Mouse (Mus musculus) kidney, postnatal 25 days (tissue): ENCODE data around the gene Mycn.

Experiments used
- DNase-seq, 2 experiments: peaks; one replicate each; pipeline ENCODE4 v3.0.0; 2021; ENCODE audit warnings: mixed read lengths in 2 of 2

Gene Mycn

DNA sequence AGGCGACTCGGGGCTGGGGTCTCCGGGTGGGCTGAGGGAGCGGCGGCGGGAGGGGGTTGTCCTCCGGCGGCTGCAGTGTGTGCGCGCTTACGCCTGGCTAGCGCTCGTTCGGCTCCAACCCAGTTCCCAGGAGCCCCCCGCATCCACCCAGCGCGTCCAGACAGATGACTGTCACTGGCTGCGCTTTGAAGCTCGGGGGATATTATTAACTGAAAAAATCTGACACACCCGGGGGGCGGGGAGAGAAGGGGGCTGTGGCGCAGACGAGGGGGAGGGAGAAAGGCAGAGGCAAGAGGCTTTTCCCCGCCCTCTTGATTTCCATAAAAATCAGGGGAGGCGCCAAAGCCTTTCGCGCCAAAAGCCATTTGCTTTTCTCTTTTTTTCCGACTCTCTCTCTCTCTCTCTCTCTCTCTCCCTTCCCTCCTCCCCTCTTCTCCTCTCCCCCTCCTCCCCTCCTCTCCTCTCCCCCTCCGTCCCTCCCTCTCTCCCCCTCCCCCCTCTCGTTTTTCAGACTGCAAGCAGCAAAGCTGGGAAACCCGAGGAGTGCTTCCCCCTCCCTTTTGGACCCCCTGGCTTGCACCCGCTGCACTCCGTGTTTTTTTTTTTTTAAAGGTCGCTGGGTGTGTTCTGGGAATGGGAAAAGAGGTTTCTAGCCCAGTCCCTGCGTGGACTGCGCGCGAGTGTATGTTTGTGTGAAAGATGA, at the start of gene Mycn:
TSS of gene Mycn (minus strand) at position 254 of the 703 bp plus-strand sequence.
- peak; percentile 84 to 87 for DNase-seq

- DNase-seq, result no peak
Observed at GRCm38 (mm10) chr12:12987376-12987775, 45.7 kb upstream of the Mycn start.

DNA sequence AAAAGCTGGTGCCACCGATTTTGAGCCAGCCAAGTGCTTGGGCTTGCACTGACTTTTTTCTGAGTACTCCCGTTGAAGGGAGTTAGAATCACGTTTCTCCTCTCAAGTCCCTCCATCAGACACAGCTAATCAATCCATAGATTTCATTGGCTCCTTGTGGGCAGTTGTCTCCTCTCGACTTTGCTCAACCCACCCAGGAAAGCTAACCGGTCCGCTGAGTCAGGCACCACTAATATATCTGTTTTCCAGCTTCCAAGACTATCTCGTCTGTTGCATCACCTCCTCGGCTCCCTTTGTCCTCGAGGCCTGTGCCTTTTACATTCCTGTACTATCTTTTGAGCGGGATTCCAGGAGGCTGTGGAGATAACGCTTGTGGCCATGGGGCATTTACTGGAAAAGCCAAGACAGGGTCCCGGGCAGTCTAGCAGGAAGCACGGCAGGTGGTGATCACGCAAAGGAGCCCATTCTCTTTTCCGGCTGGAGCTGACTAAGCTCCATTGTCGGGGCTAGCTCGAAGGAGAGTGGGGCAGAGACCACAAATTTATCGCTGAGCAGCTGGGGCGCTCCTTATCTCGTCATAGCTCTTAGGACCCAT, 45.0 kb upstream of the Mycn start:
- no peak for DNase-seq

DNA sequence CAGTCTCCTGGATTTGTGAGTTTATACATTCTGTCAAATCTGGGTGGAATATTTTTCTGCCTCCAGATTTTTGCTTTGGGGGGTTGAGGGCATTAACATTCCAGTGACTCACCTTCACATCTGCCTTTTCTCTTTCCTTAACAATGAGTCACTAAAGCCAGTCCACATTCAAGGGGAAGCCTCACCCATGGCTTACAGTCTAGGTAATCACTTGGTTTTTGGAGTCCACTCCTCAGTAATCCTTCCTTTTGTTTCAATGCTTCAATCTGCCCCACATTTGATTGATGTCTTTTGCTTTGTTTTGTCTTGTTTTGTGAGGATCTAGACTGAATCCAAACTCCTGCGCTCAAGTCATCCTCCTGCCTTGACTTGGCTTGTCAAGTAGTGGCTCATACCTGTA, 41.3 kb upstream of the Mycn start:
- DNase-seq, result no peak

DNA sequence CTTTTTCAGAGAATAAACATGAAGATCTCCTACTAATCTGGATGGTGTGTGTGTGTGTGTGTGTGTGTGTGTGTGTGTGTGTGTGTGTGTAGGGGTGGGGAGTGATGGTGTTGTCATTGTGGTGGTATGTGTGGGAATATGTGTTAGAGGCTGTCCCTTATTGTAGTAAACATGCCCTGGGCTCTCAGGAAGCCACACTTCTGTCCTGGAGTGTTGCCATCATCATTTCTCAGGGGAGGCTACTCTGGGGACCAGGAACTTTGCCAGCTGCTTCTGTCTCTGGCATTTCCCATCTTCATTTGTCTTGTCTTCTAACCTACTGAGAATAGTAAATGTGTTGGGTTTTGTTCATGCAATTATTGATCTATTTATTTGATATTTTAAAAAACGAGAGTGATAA, 33.7 kb upstream of the Mycn start:
- DNase-seq, result peak; percentile 59 to 82

- no peak for DNase-seq
Observed at GRCm38 (mm10) chr12:12972756-12973435, 31.2 kb upstream of the Mycn start.

DNA sequence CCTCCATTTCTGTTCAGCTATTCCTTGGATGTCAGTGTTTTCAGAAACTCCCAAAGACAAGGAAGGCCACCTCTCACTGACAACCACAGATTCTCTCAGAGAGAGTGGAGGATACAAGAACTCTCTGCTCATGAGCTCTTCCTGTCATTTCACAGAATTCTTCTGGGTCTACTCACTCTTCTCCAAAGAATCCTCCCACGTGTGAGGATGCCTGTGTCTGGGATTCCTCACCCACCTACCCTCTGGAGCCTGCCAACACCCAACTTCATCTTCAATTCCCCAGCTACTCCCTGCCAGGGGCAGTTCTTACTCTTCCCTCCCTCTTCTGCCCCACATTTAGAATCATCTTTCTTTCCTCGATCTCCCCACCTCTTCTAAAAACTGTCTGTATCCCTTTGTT, 26.2 kb upstream of the Mycn start:
- DNase-seq, result no peak

DNA sequence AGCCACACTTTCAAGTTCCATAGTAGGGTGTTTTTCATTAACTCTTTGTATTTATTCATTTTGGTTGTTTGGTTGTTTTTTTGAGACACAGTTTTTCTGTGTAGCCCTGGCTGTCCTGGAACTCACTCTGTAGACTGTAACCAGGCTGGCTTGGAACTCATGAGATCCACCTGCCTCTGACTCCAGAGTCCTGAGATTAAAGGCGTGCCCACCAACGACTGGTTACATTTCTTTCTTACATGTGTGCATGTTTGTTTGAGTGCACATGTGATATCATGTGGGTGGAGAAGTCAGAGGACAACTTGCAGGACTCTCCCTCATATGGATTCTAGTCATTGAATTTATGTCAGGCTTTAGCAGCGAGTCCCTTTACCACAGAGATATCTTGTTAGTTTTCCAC, 23.1 kb upstream of the Mycn start:
- no peak for DNase-seq

GRCm38 (mm10) chr12:12947606-12948005, 5.9 kb upstream of the Mycn start:
- no peak for DNase-seq

DNA sequence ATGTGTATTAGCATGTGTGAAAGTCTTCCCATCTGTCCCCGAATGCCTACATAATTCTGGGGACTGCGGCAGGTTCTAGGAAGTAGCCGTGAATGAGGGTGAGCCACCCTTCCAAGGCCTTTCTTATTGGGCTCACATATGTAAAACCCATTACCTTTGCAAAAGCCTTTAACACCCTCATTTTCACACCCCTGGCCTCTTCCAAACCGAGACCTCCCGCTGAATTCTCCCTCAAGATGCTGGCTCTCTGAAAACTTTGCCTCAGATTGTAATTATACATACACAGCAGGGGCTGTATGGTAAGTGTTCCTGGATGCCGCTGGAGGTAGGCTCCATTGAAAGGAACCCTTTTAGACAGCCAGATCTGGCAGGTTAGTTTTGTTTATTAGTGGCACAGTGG, 1.6 kb upstream of the Mycn start:
- DNase-seq, result no peak

DNA sequence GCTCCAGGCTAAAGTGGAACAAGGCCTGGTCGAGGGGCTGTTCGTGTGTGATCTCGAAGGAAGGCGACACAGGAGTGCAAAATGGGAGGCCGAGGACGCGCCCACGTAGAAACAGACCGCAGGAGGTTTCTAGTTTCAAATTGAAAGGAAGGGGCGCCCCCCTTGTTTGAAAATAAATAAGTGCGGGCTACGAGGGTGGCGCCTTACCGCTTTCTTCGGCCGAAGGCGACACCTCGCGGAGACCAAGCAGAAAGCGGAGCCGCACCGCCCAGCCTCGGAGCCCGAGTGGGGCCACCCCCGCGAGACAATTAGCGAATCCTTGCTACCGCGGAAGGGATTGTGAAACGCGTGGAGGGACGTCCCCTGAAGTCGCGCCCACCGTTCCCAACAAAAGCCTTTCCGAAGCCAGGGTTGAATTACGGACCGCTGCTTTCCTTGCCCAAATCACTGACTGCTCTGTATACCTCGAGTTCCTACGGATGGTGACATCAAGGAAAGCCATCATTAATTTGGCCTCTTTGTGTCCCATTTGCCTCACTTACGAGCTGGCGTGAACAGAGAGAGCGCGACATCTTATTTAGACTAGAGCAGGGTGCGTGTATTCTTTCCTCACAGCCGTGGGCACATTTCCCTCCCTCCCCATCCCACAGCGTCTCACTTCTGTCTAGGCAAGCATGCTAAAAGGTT, 793 bp upstream of the Mycn start:
- DNase-seq, result peak; percentile 89 to 90

DNA sequence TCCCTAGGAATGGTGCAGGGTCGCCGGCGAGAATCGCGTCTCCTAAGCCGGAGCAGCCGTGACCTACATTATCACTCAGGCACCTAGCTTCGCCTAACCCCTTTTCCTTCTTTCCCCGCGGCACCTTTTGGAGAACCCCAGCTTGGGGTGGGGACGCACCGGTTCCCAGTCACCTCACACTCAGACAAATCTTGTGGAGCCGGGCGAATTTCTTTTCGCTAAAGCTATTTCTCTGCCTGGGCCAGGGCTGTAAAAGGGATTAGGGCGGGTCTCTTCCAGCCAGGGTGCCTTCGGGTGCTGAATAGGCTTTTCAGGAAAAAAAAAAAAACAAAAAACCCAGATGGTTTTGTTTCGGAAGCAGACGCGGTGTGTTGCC, 597 bp downstream of the Mycn start:
- DNase-seq, result peak; percentile 22 to 45

DNA sequence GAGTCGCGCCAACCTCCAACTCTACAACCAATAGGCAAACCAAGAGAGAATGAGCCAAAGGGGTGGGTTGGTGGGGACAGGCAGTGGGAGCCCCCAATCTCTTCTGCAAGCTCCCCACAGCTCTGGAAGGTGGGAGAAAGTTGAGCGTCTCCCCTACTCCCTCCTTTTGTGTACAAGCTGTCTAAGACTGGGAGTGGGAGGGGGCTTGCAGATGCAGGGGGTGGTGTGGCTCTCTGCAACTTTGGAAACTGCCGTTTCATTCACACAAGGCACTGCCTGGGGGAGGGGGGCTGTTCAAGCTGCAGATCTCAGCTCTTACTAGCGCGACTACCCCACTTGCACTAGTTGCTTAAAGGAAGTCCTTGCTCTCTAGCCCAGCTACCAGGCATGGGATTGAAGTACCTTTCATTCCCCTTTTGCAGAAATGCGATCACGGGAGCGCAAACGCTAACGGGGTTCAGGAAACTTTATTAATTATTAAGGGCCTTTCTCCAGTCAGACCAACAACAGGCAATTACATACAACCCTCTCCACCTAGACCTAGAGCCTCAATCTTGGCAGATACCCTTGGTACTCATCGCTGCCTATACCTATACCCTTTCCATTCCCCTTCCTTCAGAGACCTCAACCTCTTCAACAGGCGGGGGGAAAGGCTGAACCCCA, 1.1 kb downstream of the Mycn start:
- peak; percentile 29 to 46 for DNase-seq

DNA sequence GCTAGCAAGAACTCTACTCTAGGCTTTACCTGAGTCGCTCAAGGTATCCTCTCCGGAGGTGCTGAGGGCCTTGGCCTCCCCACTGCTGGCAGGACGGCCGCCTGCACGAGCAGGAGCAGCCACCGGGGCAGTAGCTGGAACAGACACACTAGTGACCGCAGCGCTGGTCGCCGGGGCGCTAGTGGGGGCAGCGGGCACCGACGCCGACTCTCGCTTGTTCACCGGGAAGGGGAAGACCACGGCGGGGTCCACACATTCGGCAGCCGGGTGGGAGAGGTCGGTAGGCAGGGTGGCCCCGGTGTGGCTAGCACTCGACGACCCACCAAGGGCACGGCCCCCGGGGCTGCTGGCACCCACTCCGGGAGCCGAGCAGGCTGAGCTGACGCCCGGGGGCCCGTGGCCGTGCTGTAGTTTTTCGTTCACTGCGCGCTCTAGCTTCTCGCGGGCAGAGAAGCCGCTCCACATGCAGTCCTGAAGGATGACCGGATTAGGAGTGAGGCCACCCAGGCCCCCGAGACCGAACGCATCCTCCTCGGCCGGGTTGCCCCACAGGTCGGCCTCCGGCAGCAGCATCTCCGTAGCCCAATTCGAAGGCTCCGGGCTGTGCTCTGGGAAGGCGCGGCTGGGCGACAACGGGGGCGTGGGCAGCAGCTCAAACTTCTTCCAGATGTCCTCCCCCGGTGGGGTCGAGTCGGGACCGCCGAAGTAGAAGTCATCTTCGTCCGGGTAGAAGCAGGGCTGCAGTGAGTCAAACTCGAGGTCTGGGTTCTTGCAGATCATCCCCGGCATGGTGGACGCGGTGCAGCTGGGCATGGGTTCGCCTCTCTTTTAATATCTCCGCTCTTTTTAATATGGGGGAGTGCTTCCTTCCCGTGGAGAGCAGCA, 1.9 kb downstream of the Mycn start:
- peak; percentile 21 to 46 for DNase-seq

- peak; percentile 72 to 81 for DNase-seq
Observed at GRCm38 (mm10) chr12:12938850-12939249, 2.9 kb downstream of the Mycn start.

- DNase-seq, result peak; percentile 70 to 72
Observed at GRCm38 (mm10) chr12:12938361-12938760, 3.4 kb downstream of the Mycn start.

- DNase-seq, result no peak
Observed at GRCm38 (mm10) chr12:12937746-12938145, 4.0 kb downstream of the Mycn start.

DNA sequence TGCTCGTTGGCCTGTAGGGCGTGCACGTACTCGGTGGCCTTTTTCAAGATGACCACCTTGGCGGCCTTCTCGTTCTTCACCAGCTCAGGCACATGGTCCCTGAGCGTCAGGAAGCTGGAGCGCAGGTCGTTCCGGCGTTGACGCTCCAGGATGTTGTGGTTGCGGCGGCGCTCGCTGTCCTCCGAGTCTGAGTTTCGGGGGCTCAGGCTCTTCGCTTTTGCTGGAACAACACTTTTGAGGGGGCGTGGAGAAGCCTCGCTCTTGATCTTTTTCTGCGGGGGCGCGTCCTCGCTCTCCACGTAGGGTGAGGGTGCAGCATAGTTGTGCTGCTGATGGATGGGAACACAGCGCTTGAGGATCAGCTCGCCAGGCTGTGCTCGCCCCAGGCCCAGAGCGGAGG, 4.6 kb downstream of the Mycn start:
- DNase-seq, result no peak

GRCm38 (mm10) chr12:12932238-12932637, 9.5 kb downstream of the Mycn start:
- DNase-seq, result no peak

GRCm38 (mm10) chr12:12928239-12928638, 13.5 kb downstream of the Mycn start:
- no peak for DNase-seq

- no peak for DNase-seq
Observed at GRCm38 (mm10) chr12:12926975-12927527, 14.7 kb downstream of the Mycn start.

GRCm38 (mm10) chr12:12924446-12924845, 17.3 kb downstream of the Mycn start:
- DNase-seq, result no peak
